Mouse (Mus musculus) heart, embryonic 12.5 days (tissue): ENCODE results near the gene Trip12. TPM values are rescaled to one million over a fixed set of nuclear protein-coding genes. Genes with fewer than 3 reads are reported as not detected.
A peak's percentile ranks its signal among the peaks of the same experiment; 100 is the strongest.

ENCODE experiments used
- ATAC-seq: fragments of 200-750 bp; cut with Nextera tagmentation; 2 replicates; pipeline ENCODE4 v1.8.0; 2017; ENCODE audit warnings: moderate TSS enrichment, moderate library complexity; ENCODE audit not compliant: insufficient number of reproducible peaks, low FRiP score
- H3K27ac ChIP-seq: fragments of 300-500 bp; sonication (generic); 2 replicates; pipeline ENCODE4 v1.5.1; 2016; ENCODE audit warnings: mild to moderate bottlenecking, moderate library complexity; ENCODE audit not compliant: poor library complexity, severe bottlenecking
- H3K27me3 ChIP-seq: fragments of 300-500 bp; sonication (generic); replicated peaks from 2 replicates; pipeline ENCODE4 v1.6.1; 2016; ENCODE audit warnings: mild to moderate bottlenecking, moderate library complexity
- H3K36me3 ChIP-seq: fragments of 300-500 bp; sonication (generic); 2 replicates; pipeline ENCODE4 v1.6.1; 2016; ENCODE audit warnings: mild to moderate bottlenecking, moderate library complexity
- H3K4me1 ChIP-seq: fragments of 300-500 bp; sonication (generic); replicated peaks from 2 replicates; pipeline ENCODE4 v1.6.1; 2016; ENCODE audit warnings: mild to moderate bottlenecking
- H3K4me2 ChIP-seq: fragments of 300-500 bp; sonication (generic); 2 replicates; pipeline ENCODE4 v1.6.1; 2016; ENCODE audit warnings: mild to moderate bottlenecking, moderate library complexity
- H3K4me3 ChIP-seq: fragments of 300-500 bp; sonication (generic); 2 replicates; pipeline ENCODE4 v1.5.1; 2016; ENCODE audit warnings: mild to moderate bottlenecking
- H3K9ac ChIP-seq: fragments of 300-500 bp; sonication (generic); 2 replicates; pipeline ENCODE4 v1.6.1; 2016; ENCODE audit warnings: mild to moderate bottlenecking, moderate library complexity
- H3K9me3 ChIP-seq: fragments of 300-500 bp; sonication (generic); replicated peaks from 2 replicates; pipeline ENCODE4 v1.6.1; 2016; ENCODE audit warnings: mild to moderate bottlenecking, moderate library complexity
- WGBS: fragments of 180-500 bp; shearing (Covaris S2); methylation state at CpG from one replicate; pipeline ENCODE4 v1.1.7; 2016; 5-methylcytosine and 5-hydroxymethylcytosine counted together
- polyA plus RNA-seq: library from polyadenylated mRNA; unstranded; fragments of >200 nt; fragmentation: Nextera tagmentation; extraction: Ambion mirVana; gene quantifications from 2 replicates; pipeline ENCODE4 v1.2.1, GENCODE M21; 2016

The Trip12 gene
- polyA plus RNA-seq, 1 experiment from 2014 or later = 98.5 TPM

DNA sequence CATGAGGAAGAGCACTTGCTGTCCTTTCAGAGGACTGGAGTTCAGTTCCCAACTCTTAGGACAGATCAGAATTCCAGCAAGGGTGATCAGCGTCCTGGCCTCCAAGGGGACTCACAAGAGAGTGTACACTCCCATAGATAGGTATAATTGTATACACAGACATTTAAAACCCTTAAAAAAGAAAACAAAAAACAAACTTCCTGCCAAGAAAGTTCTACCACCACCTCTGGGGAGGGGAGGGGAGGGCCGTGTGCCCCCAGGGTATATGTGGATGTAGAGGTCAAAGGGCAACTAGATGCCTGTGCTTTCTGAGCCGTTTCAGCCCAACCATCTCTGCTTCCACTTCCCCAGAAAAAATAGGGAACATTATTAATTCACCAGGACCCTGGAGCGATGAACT, 32.6 kb upstream of the Trip12 start:
- no peaks in the 10 kb centered on the region for H3K36me3 ChIP-seq
- H3K27me3 ChIP-seq = no peaks in the 10 kb centered on the region
- no peak for ATAC-seq
- H3K4me3 ChIP-seq = no peak overlapping the region
- H3K4me2 ChIP-seq = no peak overlapping the region
- H3K27ac ChIP-seq = no peak overlapping the region
- H3K4me1 ChIP-seq = peaks cover 6% of the 10 kb centered on the region; the same call in 1 of the 2 replicates
- WGBS = 67% methylated on average over 4 of the region's 4 CpGs
- no peaks in the 10 kb centered on the region for H3K9me3 ChIP-seq
- H3K9ac ChIP-seq = no peak overlapping the region

DNA sequence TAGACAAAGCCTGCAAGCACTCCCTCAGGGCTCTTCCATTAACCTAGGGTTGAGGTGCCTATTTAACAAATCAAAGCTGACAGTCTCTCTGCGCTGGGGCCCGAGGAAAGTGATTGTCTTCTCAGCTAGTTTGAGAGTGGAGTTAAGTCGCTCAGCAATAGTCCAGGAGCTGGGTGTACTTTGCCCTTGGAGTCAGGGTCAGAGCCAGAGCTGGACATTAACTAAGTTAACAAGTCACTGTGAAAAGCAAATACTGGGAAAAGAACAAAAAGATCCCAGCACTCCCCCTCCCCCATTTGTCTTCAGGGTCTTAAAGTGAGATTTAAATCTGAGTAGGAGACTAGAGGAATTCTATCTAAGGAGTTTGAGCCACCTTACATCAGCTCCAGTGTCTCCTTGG, 31.8 kb upstream of the Trip12 start:
- peaks cover 6% of the 10 kb centered on the region; the same call in 1 of the 2 replicates for H3K4me1 ChIP-seq
- no peak overlapping the region for H3K4me2 ChIP-seq
- no peak overlapping the region for H3K4me3 ChIP-seq
- no peaks in the 10 kb centered on the region for H3K27me3 ChIP-seq
- no peak for ATAC-seq
- H3K9ac ChIP-seq = no peak overlapping the region
- no peak overlapping the region for H3K27ac ChIP-seq
- H3K36me3 ChIP-seq = no peaks in the 10 kb centered on the region
- WGBS = 40% methylated on average over 3 of the region's 3 CpGs
- no peaks in the 10 kb centered on the region for H3K9me3 ChIP-seq

DNA sequence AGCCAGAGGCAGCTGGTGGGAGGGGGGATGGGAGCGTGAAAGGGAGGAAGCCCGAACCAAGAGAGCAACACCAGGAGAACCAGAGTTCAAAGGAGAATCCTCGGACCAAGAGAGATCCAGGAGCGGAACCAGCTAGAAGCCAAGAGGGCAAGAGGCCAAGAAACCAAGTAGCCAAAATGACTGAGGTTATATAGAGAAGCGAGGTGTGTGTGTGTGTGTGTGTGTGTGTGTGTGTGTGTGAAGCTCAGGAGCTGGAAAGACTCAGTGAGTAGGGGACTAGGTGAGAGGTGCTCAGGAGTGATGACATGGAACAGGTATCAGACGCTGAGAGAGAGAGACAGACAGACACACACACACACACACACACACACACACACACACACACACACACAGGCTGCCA, 30.8 kb upstream of the Trip12 start:
- no peaks in the 10 kb centered on the region for H3K9me3 ChIP-seq
- peaks cover 6% of the 10 kb centered on the region; the same call in 1 of the 2 replicates for H3K4me1 ChIP-seq
- H3K4me2 ChIP-seq = no peak overlapping the region
- no peaks in the 10 kb centered on the region for H3K27me3 ChIP-seq
- H3K9ac ChIP-seq = no peak overlapping the region
- H3K27ac ChIP-seq = no peak overlapping the region
- no peak overlapping the region for H3K4me3 ChIP-seq
- H3K36me3 ChIP-seq = no peaks in the 10 kb centered on the region
- no peak for ATAC-seq
- 44% methylated on average over 6 of the region's 6 CpGs for WGBS

DNA sequence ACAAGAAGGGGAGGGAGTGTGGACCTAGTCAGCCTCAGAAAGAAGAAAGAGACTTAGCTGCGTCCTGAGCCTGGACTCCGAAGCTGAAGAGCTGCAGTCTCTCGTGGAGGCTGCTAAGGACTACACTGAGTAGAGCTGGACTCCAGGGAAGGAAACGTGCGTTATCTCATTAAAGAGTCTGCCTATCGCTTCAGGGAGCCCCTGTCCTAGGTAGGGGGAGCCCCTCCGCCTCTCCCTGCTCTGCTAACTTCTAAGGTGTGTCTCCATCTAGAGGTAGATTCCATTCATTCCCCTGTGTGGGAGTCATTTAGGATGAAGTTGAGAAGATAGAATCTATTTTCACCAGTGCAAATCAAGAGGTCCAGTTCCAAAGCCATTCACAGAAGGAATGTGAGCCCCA, 29.2 kb upstream of the Trip12 start:
- ATAC-seq = no peak
- no peak overlapping the region for H3K4me3 ChIP-seq

DNA sequence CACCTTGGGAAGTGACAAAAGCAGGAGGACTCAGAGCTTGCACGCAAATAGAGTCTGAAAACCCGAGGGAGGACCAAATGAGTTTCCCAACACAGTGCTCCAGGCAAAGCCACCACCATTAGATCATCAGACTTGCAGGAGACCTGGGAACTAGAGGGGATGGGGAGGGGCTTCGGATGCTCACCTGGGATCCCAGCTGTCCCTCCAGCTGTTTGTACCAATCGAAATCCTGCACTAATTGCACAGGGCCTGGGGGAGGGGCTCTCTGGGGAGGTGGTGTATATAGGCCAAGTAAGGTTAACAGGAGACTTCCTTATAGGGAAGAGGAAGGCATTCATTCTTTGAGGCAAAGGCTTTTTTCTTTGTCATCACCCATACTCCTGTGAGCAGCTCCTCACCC, 28.5 kb upstream of the Trip12 start:
- ATAC-seq = no peak
- no peak overlapping the region for H3K9ac ChIP-seq
- H3K27ac ChIP-seq = no peak overlapping the region
- H3K4me1 ChIP-seq = peaks cover 6% of the 10 kb centered on the region; the same call in 1 of the 2 replicates
- H3K9me3 ChIP-seq = no peaks in the 10 kb centered on the region
- WGBS = 73% methylated on average over 4 of the region's 4 CpGs
- H3K4me2 ChIP-seq = no peak overlapping the region
- H3K36me3 ChIP-seq = no peaks in the 10 kb centered on the region
- H3K4me3 ChIP-seq = no peak overlapping the region
- H3K27me3 ChIP-seq = no peaks in the 10 kb centered on the region

More for the DNA sequence above, 29.2 kb upstream of the Trip12 start:
- no peak overlapping the region for H3K9ac ChIP-seq
- H3K4me2 ChIP-seq = peak overlapping the region; percentile 14; the same call in 1 of the 2 replicates
- no peaks in the 10 kb centered on the region for H3K36me3 ChIP-seq
- WGBS = 27% methylated on average over 7 of the region's 7 CpGs
- H3K4me1 ChIP-seq = peaks cover 6% of the 10 kb centered on the region; the same call in 1 of the 2 replicates
- no peaks in the 10 kb centered on the region for H3K9me3 ChIP-seq
- no peaks in the 10 kb centered on the region for H3K27me3 ChIP-seq
- no peak overlapping the region for H3K27ac ChIP-seq

DNA sequence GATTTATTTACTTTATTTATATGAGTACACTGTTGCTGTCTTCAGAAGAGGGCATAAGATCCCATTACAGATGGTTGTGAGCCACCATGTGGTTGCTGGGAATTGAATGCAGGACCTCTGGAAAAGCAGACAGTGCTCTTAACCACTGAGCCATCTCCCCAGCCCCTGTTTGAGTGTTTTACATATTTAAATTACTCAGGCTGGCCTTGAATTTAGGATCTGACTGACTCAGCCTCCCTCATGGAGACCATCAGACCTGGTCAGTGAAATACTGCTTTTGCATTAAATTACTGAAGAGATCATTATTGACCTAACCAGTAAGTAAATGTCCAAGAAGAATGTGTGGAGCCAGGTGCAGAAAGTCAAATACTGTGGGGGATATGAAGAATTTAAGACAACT, 28.0 kb upstream of the Trip12 start:
- Histone ChIP-seq H3K4me1 (peaks cover 6% of the 10 kb centered on the region; the same call in 1 of the 2 replicates), H3K4me2 (no peak overlapping the region), H3K4me3 (no peak overlapping the region), H3K27me3 (no peaks in the 10 kb centered on the region), H3K9me3 (no peaks in the 10 kb centered on the region), H3K9ac (no peak overlapping the region), H3K36me3 (no peaks in the 10 kb centered on the region), H3K27ac (no peak overlapping the region)
- no peak for ATAC-seq

DNA sequence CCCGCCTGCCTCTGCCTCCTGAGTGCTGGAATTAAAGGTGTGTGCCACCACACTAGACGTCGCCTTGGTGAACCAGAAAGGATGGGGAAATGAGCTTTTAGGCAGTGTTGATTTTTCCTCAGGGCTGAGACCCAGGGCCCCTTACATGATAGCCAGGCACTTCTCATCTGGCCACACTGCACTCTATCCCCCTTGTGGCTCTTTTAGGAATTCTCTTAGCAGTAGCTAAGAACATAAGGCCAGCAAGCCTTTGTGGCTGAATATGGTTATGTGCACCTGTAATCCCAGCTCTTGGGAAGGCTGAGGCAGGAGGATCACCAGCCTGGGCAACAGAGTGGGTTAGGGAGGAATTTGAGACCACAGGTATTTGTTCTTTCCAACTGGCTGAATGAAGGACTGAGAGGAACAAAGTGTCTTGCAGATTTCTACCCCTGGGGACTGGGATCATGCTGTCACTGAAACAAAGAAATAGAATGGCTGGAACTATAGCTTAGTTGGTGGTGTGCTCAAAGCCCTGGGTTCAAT, 26.5 kb upstream of the Trip12 start:
- no peak overlapping the region for H3K27ac ChIP-seq
- peaks cover 6% of the 10 kb centered on the region; the same call in 1 of the 2 replicates for H3K4me1 ChIP-seq
- no peak overlapping the region for H3K9ac ChIP-seq
- H3K27me3 ChIP-seq = no peaks in the 10 kb centered on the region
- no peaks in the 10 kb centered on the region for H3K36me3 ChIP-seq
- WGBS = 94% methylated on average over 3 of the region's 3 CpGs
- H3K4me2 ChIP-seq = no peak overlapping the region
- ATAC-seq = no peak
- no peaks in the 10 kb centered on the region for H3K9me3 ChIP-seq
- H3K4me3 ChIP-seq = no peak overlapping the region

DNA sequence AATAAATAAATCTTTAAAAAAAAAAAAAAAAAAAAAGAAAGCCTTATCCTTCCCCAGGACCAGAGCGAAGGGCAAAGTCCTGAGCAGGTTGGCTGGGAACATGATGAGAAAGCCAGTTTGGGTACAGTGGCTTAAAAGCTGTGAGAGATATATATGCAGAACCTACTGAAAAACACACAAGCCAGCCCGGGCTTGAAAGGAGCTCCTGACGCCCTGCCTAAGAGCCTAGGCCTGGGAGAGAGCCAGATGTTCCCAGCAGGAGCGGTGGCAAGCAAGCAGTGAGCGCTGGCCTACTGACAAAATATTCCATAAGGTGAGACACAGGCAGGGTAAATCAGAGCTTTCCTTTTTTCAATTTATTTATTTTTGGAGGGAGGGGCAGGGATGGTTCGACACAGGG, 25.9 kb upstream of the Trip12 start:
- H3K4me1 ChIP-seq = peaks cover 6% of the 10 kb centered on the region; the same call in 1 of the 2 replicates
- H3K36me3 ChIP-seq = no peaks in the 10 kb centered on the region
- H3K4me2 ChIP-seq = no peak overlapping the region
- no peaks in the 10 kb centered on the region for H3K27me3 ChIP-seq
- no peaks in the 10 kb centered on the region for H3K9me3 ChIP-seq
- no peak overlapping the region for H3K9ac ChIP-seq
- H3K27ac ChIP-seq = no peak overlapping the region
- ATAC-seq = no peak
- H3K4me3 ChIP-seq = no peak overlapping the region
- 84% methylated on average over 6 of the region's 6 CpGs for WGBS

DNA sequence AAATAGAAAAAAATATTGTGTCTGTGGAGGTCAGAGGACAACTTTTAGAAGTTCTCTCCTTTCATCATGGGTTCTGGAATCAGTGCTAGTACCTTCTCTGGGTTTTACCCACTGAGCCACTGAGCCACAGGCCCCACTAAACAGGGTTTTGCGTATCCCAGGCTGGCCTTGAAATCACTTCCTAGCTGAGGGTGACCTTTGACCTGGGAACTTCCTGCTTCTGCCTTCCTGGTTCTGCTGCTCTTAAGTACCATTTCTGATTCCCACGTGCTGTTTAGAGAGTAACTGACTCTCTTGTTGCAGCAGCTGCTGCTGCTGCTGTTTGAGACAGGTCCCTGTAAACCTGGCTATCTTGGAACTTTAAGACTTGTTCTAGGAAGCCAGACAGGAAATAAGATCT, 24.3 kb upstream of the Trip12 start:
- WGBS = 50% methylated on average over 2 of the region's 2 CpGs
- no peak for ATAC-seq
- Histone ChIP-seq H3K4me1 (peaks cover 15% of the 10 kb centered on the region), H3K27me3 (no peaks in the 10 kb centered on the region), H3K27ac (no peak overlapping the region), H3K9me3 (no peaks in the 10 kb centered on the region), H3K9ac (no peak overlapping the region), H3K4me2 (no peak overlapping the region), H3K36me3 (no peaks in the 10 kb centered on the region), H3K4me3 (no peak overlapping the region)

DNA sequence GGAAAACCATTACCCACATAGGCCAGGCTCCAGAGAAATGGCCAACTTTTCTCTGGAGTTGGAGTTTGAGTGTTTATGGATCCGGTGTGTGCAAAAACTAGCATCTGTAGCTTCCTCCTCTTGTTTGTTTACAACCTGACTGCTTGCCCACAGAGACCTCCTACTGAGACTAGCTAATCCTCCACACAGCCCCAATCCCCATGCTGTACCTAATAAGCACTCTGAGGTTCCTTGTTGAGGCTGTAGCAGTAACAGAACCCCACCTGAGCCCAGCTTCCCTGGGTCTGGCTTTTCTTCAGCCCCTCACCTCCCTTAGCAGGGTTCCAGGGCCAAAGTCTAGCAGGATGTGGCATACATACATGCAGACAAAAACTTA, 20.9 kb upstream of the Trip12 start:
- Histone ChIP-seq H3K4me3 (no peak overlapping the region), H3K27me3 (no peaks in the 10 kb centered on the region), H3K27ac (no peak overlapping the region), H3K9me3 (no peaks in the 10 kb centered on the region), H3K4me2 (no peak overlapping the region), H3K36me3 (no peaks in the 10 kb centered on the region), H3K4me1 (peaks cover 10% of the 10 kb centered on the region), H3K9ac (no peak overlapping the region)
- ATAC-seq = no peak
- whole genome bisulfite sequencing = 79% methylated on average over 1 of the region's 1 CpGs

DNA sequence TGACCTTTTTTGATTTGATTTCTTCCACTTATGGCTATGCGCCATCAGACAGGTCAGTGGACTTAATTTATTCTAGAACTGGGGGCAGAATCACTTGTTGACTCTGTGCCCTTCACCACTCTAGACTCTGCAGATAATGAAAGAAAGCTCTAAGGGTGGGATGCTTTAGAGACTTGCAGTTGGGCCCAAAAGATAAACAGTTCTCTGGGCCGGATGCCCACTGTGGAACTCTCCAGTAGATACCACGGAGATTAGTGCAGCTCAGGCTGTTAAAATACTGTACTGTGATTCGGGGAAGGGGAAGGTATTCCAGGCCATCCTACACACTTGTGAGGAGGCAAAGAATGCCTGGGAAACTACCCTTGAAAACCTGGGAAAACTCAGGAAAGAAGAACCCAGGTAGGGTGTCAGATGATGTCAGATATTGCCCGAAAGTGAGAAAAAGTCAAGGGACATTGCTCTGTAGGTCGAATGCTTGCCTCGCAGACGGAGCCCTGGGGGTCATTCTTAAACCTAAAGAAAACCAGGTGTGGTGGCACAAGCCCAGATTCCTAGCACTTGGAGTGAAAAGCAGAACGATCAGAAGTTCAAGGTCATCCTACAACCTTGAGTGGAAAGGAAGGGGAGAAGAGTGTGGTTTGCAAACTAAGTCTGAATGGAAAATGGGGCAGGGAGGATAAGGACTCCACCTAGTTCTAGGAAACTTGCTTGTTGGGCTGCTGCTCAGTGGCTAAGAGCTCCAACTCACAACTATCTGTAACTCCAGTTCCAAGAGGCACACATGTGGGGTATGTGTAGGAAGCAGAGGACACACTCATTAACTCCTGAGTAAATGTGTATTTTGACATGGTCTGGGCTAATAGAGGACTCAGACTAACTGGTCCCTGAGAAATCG, 20.3 kb upstream of the Trip12 start:
- Histone ChIP-seq H3K27ac (no peak overlapping the region), H3K4me1 (peaks cover 10% of the 10 kb centered on the region), H3K36me3 (no peaks in the 10 kb centered on the region), H3K4me2 (no peak overlapping the region), H3K27me3 (no peaks in the 10 kb centered on the region), H3K9ac (no peak overlapping the region), H3K4me3 (no peak overlapping the region), H3K9me3 (no peaks in the 10 kb centered on the region)
- no peak for ATAC-seq
- whole genome bisulfite sequencing = 56% methylated on average over 10 of the region's 10 CpGs
